Mouse (Mus musculus) spleen, embryonic (tissue): ENCODE results near the gene Gm9970.

Source experiments
- CTCF ChIA-PET: fragments of 350-600 bp; sonication (Branson Sonifier 250); formaldehyde crosslinking; loops from one replicate; lab custom pipeline; 2022; lab: Charles Lee

Gm9970 gene

GRCm38 (mm10) chr5:31197072-31197471 is 44.0 kb downstream of the Gm9970 start:
- CTCF ChIA-PET: no interaction called here

DNA sequence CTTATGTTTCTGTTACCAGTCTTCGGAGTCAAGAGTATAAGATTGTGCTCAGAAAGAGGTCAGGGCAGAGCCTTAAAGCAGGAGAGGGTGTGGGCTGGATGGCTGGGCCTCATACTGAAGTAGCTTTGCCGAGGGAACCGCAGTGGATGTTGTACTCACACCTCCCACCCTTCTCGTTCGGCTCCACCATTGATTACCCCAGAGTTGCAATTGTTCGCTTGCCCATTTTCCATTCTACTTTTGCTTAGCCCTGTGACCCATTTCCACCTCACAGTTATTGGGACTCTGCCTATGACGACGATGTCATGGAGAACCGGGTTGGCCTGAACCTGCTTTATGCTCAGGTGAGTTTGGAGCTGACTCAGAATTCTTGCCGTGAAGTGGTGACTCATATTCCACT is 44.8 kb downstream of the Gm9970 start:
- CTCF ChIA-PET: no interaction called here

DNA sequence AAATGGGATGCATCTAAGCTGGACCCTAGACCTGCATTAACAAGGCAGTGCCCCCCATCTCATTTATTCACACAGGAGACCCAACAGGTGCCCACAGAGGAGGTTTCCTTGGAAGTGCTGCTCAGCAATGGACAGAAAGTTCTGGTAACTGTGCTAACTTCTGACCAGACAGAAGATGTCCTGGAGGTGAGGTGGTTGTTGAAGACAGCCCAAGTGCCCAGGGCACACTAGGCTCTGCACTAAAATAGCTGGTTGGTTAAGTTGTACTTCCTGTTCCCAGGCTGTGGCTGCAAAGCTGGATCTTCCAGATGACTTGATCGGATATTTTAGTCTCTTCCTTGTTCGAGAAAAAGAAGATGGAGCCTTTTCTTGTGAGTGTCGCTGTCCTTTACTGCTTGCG is 45.4 kb downstream of the Gm9970 start:
- CTCF ChIA-PET: interaction anchor here (0.6 kb wide), 2 partner anchors 35 to 1563 kb away, joined by 3 read pairs; no protein-coding TSS in a partner anchor

DNA sequence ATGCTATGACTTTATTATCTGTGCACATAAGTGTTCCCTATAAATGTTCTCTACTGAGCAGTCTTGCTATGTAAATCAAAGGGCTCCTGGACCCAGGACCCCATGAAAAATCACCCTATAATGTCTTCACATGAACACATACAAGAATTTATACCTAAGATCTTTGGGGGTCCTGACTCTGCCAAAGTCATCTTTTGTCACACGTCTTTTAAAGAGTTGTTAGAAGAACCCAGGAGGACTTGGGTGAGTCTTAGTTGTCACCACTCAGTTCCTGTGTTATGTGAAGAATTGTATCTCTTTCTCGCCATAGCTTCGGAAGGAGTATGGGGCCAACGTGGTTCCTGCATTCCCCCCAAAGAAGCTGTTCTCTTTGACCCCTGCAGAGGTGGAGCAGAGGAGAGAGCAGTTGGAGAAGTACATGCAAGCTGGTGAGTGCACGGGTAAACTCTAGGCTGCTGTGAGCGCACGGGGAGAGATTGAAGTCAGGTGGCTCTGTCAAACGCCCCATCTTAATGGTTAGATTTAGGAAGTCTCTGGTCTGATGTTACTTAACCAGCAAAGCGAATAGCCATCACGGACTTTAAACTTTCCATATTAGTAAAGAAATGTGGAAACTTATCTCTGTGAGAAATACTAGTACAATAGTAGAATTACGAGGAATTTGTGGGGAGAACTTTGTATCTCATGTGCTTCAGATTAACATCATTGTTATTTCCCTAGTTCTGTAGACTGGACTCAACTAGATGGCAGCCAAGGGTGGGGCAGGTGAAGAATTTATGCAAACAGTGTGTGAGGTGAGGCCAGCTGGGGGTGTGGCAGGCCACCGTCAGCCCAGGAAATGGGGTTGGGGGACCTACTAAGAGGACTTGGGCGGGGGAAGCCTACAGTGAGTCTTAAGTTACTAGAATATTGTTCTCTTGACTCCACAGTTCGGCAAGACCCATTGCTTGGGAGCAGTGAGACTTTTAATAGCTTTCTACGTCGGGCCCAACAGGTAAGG is 46.2 kb downstream of the Gm9970 start:
- CTCF ChIA-PET: interaction anchor here (0.5 to 0.6 kb wide), 2 partner anchors 485 to 1564 kb away, joined by 3 read pairs; no protein-coding TSS in a partner anchor

DNA sequence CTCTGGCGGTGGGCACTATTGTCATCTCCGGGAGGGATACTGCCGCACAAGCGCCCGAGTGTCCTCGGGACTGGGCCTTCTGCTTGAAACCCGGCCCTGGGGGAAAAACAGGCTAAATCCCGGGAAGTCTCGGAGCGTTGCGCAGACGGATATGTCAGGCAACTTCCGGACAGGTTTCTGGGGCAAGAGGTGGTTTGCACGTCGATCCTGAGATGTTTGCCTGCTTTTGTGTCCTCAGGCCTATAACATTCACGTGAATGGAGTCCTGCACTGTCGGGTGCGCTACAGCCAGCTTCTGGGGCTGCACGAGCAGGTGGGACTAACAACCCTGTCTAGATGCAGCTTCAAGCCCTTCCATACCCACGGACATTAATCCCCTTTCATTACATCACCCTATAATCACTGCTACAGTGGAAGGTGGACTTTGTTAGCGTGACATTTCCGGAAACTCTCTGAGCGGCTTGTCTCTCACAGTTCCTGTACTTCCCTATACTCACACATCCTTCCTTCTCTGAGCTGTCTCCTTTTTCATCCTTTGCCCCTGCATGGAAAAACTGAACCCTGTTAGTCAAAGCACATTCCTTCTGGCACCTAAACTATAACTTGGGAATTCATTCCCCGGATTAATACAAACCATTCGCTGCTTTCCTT is 47.3 kb downstream of the Gm9970 start:
- CTCF ChIA-PET: no interaction called here

GRCm38 (mm10) chr5:31192939-31193630 is 47.9 kb downstream of the Gm9970 start, which contains the start of the genes Snx17 and Eif2b4:
Gene Snx17, plus strand, starts transcription at chr5:31193227.
Gene Eif2b4, minus strand, starts transcription at chr5:31193430.
- CTCF ChIA-PET: interaction anchor here (0.8 kb wide), 1 partner anchor 134 kb away, joined by 3 read pairs; no protein-coding TSS in a partner anchor

- CTCF ChIA-PET: interaction anchor here (0.8 kb wide), 1 partner anchor 135 kb away, joined by 3 read pairs; no protein-coding TSS in a partner anchor
These were observed 48.7 kb downstream of the Gm9970 start for GRCm38 (mm10) chr5:31192045-31192938.
